Mouse (Mus musculus): ENCODE data around the gene Btbd3.

Gene Btbd3

DNA sequence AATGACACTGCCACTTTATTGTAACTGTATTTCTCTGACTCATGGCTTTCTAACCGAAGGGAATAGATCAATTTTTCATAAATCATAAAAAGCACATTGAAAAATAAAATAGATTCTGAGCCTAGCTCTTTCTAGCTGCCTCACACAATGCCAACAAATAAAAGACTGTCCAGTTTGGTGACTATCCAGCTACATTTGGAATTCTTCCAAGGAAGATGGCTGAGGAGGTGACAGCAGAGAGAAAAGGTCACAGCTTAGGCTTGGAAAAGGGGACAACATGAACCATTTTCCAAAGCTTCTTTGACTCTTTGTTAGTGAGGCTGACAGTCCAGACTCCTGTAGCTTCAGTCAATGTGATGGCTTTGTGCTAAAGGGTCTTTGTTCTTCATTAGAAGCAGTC is 132.2 kb downstream of the Btbd3 start:
- no peak for DNase-seq (ENCODE audit: low spot score)

DNA sequence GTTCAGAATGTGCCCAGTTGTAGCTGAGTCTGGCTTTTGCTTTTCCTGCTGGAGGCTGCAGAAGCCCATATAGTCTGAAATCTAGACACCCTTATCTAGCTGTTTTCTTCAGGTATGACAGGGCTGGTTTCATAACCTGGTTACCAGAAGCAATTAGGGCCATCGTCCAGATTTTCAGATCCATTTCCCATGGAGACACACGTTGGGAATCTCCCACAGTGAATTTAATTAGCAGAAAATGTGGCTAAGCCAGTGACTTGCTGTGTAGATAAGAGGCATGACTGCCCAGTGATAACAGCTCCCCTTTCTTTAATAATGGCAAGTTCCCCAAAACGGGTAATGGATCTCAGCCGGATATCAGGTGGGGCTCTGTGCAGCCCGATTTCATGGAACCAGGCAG is 146.7 kb downstream of the Btbd3 start:
- no peak for DNase-seq (ENCODE audit: low spot score)

DNA sequence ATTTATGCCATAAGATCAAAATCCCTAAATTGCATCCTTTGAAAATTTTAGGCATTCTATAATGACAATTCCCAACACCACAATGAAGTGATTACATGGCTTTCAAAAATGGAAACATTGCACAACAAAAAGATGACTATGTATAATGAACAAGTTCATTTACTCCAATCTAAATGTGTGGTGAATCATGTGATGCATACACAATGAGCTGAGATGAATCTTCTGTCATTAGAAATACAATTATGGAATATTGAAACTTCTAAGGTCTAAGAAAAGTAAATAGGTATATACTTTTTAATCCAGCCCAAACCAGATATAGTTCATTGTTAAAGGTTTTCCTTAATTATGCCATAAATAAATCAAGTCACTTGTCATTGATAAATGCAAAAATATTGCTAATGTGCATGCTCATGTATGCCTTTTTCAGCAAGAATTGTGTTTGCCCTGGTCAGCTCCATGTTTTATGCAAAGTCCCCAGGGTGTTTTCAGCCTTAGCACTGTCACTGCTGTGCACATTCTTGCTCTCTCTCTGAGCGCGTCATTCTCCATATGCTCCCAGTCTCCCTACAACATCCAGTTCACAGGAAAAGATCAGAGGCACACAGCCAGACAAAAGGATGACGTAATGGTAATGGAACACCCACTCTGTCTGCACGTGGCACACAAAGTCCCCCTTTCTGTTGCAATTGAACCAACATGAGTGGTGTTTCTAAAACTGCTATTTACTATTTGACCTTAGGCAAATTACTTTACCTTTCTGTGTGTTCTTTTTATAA is 149.6 kb downstream of the Btbd3 start:
- peak; percentile 24 for DNase-seq (ENCODE audit: low spot score)

DNA sequence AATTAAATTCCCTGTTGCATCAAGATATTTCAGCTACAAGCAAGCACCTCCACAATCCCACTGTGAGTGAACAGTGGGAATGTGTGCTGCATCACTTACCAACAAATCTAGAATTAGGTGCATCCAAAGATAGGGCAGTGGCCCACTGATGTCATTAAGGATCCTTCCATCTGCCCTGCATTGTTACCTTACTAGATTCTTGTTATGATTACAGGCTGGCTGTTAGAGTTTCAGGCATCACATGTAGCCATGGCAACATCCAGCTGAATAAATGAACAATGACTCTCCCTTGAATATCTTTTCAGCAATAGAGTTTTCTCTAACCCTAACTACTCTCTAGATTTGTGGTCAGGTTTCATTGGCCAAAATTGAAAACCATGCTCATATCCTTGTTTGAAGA is 150.3 kb downstream of the Btbd3 start:
- no peak for DNase-seq (ENCODE audit: low spot score)

DNA sequence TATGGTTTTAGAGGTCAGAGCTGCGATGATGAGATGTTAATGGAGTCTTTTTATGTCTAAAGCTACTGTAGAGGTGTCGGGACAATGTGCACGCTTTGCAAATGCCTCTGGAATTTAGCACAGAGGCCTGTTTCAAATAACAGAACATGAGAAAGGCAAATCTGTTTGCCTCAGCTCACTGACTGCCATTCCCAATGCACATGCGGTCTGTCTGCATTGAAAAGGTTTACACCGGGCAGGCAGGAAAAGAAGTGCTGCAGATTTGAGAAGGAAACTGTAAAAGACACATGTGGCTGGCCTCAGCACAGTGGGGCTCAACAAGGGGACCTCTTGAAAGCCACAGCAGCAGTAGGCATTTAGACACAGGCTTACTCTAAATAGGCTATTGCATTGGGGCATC is 156.2 kb downstream of the Btbd3 start:
- DNase-seq (ENCODE audit: low spot score) = no peak

DNA sequence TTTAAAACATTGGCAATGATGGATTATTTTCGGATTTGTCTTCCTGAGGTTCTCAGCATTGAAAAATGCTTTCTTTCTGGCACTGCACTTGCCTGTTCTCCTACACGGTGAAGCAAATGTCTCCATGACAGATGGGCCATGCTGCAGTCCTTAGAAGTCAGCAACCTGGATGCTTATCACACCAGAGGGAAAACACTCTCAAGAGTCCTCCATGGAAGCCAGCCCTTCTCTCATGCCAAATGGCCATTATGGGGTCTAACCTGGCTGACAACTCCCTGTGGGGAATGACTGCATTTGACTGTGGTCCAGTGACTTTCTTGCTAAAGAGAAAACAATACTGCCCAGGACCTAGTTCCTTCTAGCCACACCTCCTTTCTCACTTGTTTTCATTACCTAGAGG is 166.0 kb downstream of the Btbd3 start:
- DNase-seq (ENCODE audit: low spot score) = no peak

DNA sequence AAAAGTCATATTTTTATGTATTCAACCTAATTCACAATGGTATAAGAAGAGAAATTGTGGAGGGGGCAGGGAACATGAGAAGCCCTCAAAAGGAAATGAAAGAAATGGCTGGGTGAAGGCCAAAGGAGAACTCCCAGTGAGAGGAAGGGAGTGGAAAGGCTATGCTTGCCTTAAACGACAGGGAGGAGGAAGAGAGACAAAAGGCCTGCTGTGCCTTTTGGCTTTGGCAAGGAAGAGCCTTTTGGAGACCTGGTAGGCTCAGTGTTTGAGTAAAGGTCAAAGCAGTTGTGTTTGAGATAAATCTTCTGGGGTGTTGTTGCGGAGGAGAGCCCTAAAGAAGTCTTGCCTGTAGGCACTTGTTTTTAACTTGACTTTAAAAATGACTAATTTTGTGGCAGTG is 175.6 kb downstream of the Btbd3 start:
- no peak for DNase-seq (ENCODE audit: low spot score)

DNA sequence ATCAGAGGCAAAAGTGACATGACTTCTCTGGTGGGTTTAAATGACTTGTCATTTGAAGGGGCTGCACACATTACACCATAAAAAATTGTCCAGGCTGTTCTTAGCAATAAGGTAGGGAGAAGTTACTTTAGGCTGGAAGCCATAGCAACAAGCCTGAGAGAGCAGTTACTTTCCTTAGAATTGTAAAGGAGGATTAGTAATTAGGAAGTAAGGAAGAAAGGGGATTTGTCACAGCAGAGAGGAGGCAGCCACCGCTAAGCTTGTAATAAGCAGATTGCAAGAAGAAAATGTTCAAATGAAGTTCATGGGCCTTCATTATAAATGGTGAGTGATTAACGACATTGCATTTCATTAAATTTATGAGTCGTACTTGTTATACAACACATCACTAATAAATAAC is 190.1 kb downstream of the Btbd3 start:
- DNase-seq (ENCODE audit: low spot score) = no peak

DNA sequence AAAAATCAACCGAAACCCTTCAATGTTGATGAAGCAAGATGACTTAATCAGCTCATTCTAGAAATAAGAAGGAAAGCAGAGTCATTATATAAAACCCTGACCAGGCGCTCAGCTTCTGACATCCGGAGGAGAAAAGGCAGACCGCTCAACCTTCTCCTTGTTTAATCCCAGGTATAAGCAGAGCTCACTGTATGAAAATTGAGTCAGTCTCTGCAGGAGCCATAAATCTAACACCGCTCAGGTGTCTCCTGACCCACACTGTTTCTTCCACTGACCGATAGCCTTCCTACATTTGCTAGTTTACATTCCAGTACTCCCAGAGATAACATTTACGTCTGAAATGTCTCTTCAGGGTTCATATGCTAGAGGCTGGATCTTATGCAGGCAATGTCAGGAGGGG is 190.6 kb downstream of the Btbd3 start:
- no peak for DNase-seq (ENCODE audit: low spot score)

DNA sequence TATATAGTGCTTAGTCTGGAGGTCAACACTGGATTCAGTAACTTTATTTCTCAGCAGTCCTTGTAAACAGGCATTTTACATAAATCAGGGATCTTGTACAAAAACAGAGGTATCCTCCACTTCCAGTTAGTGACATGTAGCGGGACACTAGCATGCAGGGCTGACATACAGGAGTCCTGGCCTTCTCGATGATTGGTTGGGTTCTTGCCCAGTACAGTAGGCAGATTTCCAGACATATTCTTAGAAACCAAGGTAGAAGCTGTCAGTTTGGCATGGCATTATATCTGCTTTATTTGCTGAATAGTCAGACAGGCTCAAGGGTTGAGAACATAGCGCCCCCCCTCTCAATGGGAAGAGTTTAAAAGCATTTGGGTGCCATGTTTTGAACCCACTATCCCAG is 191.3 kb downstream of the Btbd3 start:
- no peak for DNase-seq (ENCODE audit: low spot score)

DNA sequence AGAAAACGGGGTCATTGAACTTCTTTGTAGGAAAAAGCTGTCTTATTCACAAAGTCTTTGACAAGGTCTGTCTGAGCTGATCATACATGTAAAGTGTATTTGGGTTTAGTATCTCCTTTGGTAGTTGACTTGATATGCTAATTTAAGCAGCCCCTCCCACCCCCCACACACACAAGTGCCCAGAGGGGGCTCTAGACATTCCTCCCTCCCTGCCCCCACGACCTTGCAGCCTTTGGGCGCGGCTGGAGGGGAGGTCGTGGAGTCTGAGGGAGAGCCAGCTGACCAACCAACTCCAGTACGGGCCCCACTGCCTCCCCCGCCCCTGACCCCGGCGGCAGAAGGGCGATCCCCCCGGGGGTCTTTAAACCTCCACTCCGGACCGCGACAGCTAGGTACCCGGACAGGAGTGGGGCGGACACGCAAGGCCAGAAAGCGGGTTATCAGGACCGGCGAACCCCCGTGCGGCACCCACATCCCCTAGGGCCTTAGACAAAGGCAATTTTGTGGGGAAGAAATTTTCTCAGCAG is 211.7 kb downstream of the Btbd3 start:
- DNase-seq (ENCODE audit: low spot score) = no peak

DNA sequence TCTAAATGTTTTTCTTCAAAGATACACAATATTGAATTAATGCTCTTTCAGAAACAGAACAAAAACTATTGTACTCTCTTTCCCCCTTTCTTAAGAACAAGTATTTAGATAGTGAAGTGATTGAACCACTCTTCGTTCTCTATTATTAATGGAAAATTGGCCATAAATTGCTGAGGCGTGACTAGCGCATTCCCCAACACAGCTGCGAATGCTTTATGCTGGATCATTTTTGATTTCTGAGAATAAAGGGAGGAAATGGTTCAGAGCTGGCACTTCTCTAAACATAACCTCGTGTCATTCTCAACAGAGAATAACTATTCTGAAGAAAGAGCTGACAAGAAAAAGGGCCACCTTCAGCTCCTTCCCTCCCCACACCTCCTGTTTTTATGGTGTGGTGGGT is 217.0 kb downstream of the Btbd3 start:
- no peak for DNase-seq (ENCODE audit: low spot score)

DNA sequence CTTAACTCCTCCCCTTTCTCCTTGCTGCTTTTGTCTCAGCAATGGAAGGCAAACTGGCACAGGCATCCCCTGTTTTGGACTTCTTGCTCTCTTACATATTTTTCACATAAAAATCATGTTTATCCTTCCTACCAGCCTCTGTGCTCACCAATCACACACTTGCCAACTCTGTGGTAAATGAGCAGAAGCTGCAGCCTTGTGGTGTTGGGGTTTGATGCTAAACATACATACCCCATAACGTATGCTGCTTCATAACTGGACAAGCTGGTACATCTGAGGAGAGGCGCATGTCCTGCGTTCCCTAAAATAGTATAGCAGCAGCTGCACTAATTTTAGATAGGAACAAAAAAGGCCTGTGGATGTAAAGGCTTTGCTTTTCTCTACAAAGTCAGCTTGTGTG is 220.1 kb downstream of the Btbd3 start:
- DNase-seq (ENCODE audit: low spot score) = peak; percentile 7

DNA sequence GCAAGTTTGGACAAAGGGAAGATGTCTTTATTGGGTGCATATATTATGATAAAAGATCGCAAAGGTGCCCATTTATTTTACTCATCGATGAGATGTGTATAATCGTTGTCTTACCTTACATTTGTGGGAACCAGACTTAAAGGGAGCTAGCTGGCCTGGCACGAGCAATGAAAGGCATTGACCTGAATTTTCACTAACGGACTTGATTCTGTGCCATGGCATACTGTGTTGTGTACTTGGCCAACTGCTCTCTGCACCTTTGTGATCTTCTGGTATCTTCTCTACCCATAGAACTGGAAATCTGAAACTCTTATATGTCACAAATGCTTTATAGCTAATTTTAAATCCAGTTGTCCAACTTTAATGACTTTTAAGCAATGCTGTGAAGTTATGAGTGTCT is 220.9 kb downstream of the Btbd3 start:
- DNase-seq (ENCODE audit: low spot score) = no peak

DNA sequence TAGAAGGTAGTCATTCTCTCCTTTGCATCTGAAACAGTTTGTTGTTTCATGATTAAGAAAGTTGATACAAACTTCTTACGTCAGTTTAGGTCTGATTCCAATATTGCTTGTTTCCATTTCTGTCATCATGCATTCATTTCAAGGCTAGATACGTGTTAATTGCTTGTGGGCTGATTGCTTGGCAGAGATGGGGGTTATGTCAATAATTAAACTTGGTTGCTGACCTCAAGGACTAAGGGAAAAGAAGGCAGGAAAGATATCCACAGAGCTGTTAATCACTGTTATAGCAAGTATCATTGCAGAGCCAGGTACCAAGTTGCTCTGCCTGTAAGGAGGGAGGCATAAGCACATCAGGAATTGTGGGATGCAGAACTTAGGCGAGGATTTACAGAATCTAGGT is 226.2 kb downstream of the Btbd3 start:
- no peak for DNase-seq (ENCODE audit: low spot score)

DNA sequence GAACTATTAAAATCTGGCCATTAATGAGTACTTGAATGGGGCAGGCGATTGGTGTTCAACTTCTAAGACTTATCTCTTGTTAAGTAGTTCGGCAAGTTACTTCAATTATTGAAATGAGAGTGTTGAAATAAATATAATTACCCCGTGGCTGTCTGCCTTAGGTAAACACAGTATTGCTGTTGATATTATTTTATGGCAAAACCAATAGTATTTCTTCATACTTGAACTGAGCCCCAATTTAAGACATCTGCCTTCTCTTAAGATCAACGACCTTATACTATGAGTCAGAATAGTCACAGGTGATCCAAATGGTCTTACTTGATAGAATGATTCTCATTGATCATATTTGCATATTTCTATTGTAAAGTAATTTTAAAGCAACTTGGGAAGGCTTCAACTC is 228.5 kb downstream of the Btbd3 start:
- no peak for DNase-seq (ENCODE audit: low spot score)

DNA sequence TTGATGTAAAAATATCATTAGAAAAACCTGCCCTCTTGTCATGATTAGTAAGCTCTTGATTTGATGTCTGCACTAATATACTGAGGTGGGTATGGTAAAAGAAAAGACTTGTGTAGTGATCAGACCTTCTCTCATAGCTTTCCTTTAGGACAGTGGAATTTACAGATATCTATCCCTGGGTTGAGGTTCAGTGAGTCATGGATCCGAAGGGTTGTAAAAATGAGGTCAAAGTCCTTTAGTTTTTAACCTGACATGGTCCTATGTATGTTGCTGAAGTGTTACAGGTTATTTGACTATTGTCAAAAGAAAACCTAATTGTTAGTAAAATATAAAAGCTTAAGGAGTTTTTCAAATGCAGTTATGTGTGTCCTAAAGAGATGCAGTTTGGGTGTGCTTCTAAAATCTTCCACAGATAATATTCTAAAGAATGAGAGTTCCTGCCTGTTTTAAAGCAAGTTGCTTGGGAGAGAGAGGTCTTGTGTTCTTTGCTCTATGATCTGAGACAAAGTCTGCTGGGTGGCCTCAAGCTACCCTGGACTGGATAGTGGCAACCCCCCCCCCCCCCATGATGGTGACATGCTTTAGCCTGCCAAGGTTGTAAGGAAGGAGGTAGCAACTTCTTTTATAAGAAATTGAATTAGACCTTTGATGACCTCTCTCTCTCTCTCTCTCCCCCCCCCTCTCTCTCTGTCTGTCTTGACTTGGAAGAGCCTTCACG is 234.5 kb downstream of the Btbd3 start:
- no peak for DNase-seq (ENCODE audit: low spot score)

DNA sequence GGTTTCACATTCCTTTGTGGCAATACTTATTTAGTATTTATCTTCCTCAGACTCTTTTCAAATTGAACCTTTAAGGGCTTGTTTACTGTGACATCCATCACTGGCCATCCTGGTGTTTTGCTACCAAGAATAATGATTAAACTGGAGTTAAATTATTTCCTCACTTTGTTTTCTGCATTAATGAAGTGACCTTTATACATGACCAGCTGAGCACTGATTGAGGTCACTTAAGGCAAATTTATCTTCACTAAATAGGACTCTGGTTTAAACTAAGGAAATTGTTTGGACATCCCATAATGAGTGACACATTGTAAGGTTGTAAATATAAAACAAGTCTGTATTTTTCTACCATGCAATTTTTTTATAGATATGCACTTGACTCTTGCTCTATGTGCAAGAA is 235.8 kb downstream of the Btbd3 start:
- no peak for DNase-seq (ENCODE audit: low spot score)

DNA sequence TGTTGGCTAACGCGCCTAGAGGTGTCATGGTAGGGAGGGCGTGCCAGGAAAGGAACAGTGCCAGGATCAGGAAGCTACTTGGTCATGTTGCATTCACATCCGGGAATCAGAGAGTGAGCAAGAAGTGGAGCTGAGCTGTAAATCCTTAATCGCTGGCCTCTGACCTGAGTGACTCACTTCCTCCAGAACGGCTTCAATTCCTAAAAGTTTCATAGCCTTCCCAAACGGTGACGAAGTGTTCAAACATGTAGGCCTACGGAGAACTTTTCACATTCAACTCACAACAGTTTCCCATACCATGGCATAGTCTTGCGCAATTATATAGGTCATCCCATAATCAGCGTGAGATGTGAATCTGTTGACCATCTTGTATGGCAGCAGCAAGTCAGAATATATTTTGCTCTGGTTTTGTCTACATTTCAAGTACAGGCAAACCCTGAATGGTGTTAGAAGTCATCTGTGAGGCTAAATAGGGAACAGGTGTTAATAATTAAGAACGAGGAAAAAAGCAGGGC is 247.6 kb downstream of the Btbd3 start:
- DNase-seq (ENCODE audit: low spot score) = no peak

DNA sequence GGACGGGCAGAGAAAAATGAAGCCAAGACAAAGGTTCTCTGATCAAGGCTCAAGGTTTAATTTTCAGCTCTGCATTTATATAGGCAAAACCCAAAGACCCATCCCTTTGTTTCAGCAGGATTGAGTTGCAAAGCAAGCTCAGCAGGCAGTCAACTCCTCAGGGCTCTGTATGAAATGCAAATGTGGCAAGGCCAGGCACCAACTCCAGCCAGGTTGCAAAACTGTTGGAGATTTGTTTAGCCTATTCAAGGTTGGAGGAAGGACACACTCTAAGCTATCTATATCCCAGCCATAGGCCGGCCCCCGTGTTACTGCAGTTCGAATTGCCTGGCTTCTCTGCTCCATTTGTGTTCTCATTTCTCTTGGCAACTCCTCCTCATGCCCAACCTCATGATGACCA is 259.2 kb downstream of the Btbd3 start:
- DNase-seq (ENCODE audit: low spot score) = no peak

DNA sequence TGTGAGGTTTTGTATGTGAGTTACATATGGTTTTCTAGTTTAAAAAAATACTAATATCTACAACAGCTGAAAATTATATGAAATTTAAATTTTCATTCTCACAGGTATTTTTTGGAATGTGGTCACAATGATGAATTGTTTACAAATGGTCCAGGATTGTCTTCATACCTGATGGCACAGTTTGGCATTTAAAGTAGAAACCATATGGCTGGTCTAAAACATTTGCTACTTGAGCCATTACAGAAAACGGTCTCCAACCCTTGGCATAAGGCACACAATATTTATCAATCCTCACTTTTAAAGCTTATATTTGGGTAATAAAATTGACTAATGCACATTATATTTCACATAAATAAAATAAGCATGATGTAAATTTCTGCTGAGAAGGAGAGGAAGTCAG is 272.1 kb downstream of the Btbd3 start:
- no peak for DNase-seq (ENCODE audit: low spot score)

DNA sequence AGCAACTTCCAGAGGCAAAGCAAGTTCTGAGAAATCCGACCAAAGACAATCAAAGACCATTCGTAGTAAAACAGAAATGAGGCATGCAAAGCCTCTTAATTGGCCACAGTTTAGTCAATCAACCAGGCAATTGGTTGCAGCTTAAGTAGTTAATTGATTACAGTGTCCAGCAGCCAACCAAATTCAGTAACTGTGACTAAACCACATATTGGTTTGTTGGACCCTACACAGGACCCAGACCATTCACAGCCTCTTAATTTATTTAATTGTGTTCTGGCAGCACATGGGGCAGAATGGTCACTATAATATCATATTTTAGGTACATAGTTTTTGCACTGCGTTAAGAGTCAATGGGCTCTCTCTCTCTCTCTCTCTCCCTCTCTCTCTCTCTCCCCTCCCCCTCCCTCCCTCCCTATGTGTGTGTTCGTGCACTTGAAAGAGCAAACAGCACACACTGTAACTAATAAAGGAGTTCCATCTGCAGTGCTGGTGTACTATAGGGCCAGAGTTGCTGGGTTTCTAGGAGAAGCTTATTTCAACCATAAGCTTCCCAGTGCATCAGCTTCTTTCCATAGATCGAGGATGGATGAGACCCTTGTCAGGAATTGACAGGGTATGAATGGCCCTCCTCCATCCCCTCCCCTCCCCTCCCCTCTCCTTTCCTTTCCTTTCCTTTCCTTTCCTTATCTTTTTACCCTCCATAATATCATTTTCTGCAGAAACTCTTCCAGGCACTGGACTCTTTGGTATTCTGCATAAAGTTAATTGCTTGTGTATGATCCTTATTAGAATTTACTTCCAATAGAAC is 275.0 kb downstream of the Btbd3 start:
- DNase-seq (ENCODE audit: low spot score) = no peak

DNA sequence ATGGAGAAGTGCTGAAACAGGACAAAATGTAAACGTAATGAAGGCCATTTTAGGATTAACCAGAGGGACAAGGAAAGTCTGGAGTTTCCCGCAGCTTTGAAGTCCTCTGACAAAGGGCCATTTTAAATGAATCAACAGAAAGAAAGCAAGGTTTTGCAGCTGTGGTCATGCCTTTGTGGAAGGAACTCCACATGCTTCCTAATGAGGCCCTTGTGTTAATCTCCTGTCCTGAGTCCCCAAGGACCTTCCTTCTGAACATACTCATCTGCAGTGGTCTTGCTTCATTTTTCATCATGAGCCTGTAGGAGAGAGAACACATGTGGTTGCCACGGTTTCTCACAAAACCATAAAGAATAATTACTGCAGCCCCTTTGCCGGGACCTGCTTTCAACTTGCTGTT is 275.6 kb downstream of the Btbd3 start:
- no peak for DNase-seq (ENCODE audit: low spot score)

Data from layer of hippocampus, adult 9-10 months (tissue).